Mouse (Mus musculus): ENCODE measurements at regions not wholly inside any gene's neighbourhood (a gene's known extent, or its start where the extent isn't known, plus 50 kb on each side); places are given as distances from the start of the nearest gene placed in this dataset.

- peak; percentile 64 to 69 for DNase-seq
Measured at GRCm38 (mm10) chr2:66961808-66962519, 177.2 kb upstream of the Scn7a start.

GRCm38 (mm10) chr2:66941188-66941587 lies 156.5 kb upstream of the Scn7a start:
- peak; percentile 14 to 17 for DNase-seq

- peak; percentile 5 to 13 for DNase-seq
Measured at GRCm38 (mm10) chr2:66898032-66898431, 113.3 kb upstream of the Scn7a start.

GRCm38 (mm10) chr2:66867457-66868216 lies 82.9 kb upstream of the Scn7a start:
- DNase-seq, result no peak

Measured in cerebellum, postnatal 14 days (tissue).